Mouse (Mus musculus): ENCODE measurements around the gene Kcnq4.

DNA sequence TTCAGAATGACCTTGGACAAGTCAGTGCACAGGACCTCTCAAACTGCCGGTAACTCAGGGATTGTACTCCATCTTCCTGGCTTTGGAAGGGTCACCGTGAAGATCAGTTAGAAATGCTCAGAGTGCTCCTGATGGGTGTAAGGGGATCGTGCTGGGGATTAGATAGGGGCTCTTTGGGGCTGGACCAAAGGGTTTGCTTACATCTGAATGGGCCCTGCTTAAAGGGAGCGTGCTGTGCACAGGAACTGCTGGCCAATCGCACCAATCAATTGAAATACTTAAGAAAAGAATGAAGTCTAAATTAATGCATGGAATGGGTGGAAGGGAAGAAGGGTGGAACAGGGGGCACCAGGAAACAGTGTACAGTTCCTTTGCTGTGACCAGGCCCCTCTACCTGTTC is 7.4 kb upstream of the Kcnq4 start:
- TF ChIP-seq GATA1 (IDR thresholded peaks at IDR 0.05; ENCODE audit: low read length) (no peak), TAL1 (IDR thresholded peaks at IDR 0.05; ENCODE audit: low read length) (no peak)

Data from erythroblast, embryonic 14.5 days (primary cell).